Mouse (Mus musculus): Measurements from ENCODE around the gene Dcdc2b. TPM values are rescaled to one million over a fixed set of nuclear protein-coding genes. Genes with fewer than 3 reads are reported as not detected.

Gene Dcdc2b
- polyA plus RNA-seq, 1 experiment from 2014 or later: 0.75 TPM

DNA sequence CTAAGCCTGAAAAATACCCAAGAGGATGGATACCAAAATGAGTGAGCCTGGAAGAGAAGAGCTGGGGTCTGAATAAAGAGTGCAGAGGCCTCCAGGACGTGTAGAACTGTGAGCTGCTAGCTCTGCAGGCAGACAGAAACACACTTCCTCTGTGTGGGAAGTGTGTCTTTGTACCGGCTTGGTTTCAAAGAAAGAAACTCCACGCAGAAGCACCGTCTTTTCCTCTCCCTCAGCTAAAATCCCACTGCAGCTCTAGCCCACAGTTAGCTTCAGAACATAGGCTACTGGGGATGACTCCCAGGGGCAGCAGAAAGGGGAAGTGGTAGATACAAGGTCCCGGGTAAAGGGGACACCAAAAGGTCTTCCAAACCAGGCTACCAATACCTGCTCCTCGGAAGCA, 31.1 kb upstream of the Dcdc2b start:
- H3K27ac ChIP-seq (replicated peaks): no peak overlapping the region
- no peak for ATAC-seq (ENCODE audit: low FRiP score, low TSS enrichment)
- H3K4me1 ChIP-seq (replicated peaks; ENCODE audit: control insufficient read depth, insufficient read depth): no peaks in the 10 kb centered on the region
- H3K4me2 ChIP-seq (replicated peaks; ENCODE audit: low read depth): no peak overlapping the region
- peaks cover 16% of the 10 kb centered on the region for H3K36me3 ChIP-seq (ENCODE audit: control insufficient read depth, insufficient read depth, low read length)
- no peaks in the 10 kb centered on the region for H3K27me3 ChIP-seq (ENCODE audit: control insufficient read depth, insufficient read depth, low read length)
- no peak overlapping the region for H3K4me3 ChIP-seq (ENCODE audit: low read depth, low read length)
- DNase-seq (ENCODE audit: low spot score): no peak
- no peaks in the 10 kb centered on the region for H3K9me3 ChIP-seq (ENCODE audit: control insufficient read depth, low read length)
- no peak overlapping the region for H3K9ac ChIP-seq (ENCODE audit: low read length)
- no peak for TF ChIP-seq EP300 (optimal IDR thresholded peaks at IDR 0.05)
- TF ChIP-seq CTCF (IDR thresholded peaks at IDR 0.05; ENCODE audit: low read depth): no peak
- WGBS: 86% methylated on average over 6 of the region's 6 CpGs

DNA sequence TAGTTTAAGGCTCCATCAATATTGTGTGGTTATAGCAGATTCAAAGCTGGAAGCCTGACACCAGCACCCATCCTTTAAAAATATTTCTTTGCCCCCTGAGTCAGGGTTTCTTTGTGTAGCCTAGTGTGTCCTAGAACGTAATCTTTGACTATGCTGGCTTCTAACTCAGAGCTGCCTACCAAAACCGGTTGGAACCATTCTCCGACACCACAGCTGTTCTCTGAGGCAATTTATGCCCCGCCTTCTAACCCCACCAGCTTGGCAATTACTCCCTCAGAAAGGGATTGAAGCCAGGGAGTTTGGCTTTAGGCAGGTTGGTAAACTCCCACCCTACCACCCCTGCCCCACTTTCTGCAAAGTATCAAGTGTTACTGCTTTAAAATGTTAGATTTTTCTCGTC, 27.7 kb upstream of the Dcdc2b start:
- no peak for ATAC-seq (ENCODE audit: low FRiP score, low TSS enrichment)
- Histone ChIP-seq H3K4me1 (replicated peaks; ENCODE audit: control insufficient read depth, insufficient read depth) (peaks cover 6% of the 10 kb centered on the region; the same call in 1 of the 2 replicates), H3K9ac (ENCODE audit: low read length) (0 out of 2 replicates have a peak overlapping the region, but pooled peaks have one; percentile 18), H3K27me3 (ENCODE audit: control insufficient read depth, insufficient read depth, low read length) (no peaks in the 10 kb centered on the region), H3K36me3 (ENCODE audit: control insufficient read depth, insufficient read depth, low read length) (peaks cover 6% of the 10 kb centered on the region), H3K9me3 (ENCODE audit: control insufficient read depth, low read length) (no peaks in the 10 kb centered on the region), H3K4me2 (replicated peaks; ENCODE audit: low read depth) (peak overlapping the region; percentile 55), H3K4me3 (ENCODE audit: low read depth, low read length) (0 out of 2 replicates have a peak overlapping the region, but pooled peaks have one; percentile 62), H3K27ac (replicated peaks) (0 out of 2 replicates have a peak overlapping the region, but pooled peaks have one; percentile 8)
- no peak for DNase-seq (ENCODE audit: low spot score)
- TF ChIP-seq CTCF (IDR thresholded peaks at IDR 0.05; ENCODE audit: low read depth): no peak
- TF ChIP-seq EP300 (optimal IDR thresholded peaks at IDR 0.05): no peak
- 36% methylated on average over 5 of the region's 5 CpGs for WGBS

DNA sequence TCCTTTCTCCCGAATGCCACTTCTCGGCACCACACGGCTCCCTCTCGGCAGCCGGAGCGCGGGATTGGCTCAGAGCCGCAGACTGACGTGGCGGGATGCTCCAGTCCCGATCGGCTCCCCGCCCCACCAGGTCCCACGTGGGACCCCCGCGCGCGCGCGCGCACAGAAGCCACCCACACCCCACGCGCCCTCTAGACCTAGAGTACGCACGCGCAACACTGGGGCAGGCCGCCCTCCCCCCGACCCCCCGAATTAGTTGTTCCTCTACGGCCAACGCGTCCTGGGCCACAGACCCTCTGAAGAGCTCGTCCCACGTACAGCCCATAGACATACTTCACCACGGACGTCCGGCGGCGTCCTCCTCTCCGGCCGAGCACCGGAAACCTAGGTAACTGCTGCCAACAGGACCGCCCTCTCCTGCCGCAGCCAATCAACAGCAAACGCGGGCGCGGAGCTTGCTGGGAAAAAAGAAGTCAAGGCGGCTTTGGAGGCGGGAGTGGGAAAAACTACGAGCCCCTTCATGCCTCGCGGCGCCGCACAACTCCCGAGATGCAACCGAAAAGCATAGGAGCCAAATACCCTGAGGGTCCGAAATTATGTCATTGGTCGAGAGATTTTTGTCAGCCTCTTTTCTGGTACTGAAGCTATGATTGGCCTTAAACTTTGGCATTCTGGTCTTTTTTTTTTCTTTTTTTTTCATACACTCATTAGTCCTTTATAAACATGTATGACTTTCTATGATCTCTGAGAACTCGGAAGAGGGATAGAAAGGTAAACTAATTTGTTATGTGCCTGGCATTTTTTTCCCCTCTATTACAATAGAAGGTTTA, 26.8 kb upstream of the Dcdc2b start, which contains the start of gene Txlna:
Gene Txlna, minus strand, starts transcription at position 428 of the 830 bp plus-strand sequence.
- Histone ChIP-seq H3K4me3 (ENCODE audit: low read depth, low read length) (peak within 1 kb of the TSS; percentile 62), H3K36me3 (ENCODE audit: control insufficient read depth, insufficient read depth, low read length) (peaks cover 6% of the 10 kb centered on the region), H3K9ac (ENCODE audit: low read length) (peak within 1 kb of the TSS; percentile 53), H3K4me1 (replicated peaks; ENCODE audit: control insufficient read depth, insufficient read depth) (peaks cover 6% of the 10 kb centered on the region; the same call in 1 of the 2 replicates), H3K9me3 (ENCODE audit: control insufficient read depth, low read length) (no peaks in the 10 kb centered on the region), H3K4me2 (replicated peaks; ENCODE audit: low read depth) (peak within 1 kb of the TSS; percentile 55), H3K27ac (replicated peaks) (peak within 1 kb of the TSS; percentile 75), H3K27me3 (ENCODE audit: control insufficient read depth, insufficient read depth, low read length) (no peaks in the 10 kb centered on the region)
- no peak for TF ChIP-seq EP300 (optimal IDR thresholded peaks at IDR 0.05)
- no peak; the same call in none of the 2 replicates for TF ChIP-seq CTCF (IDR thresholded peaks at IDR 0.05; ENCODE audit: low read depth)
- under 1% methylated on average over 60 of the region's 60 CpGs for WGBS
- peak; percentile 97 for DNase-seq (ENCODE audit: low spot score)
- peak; percentile 95 for ATAC-seq (ENCODE audit: low FRiP score, low TSS enrichment)

DNA sequence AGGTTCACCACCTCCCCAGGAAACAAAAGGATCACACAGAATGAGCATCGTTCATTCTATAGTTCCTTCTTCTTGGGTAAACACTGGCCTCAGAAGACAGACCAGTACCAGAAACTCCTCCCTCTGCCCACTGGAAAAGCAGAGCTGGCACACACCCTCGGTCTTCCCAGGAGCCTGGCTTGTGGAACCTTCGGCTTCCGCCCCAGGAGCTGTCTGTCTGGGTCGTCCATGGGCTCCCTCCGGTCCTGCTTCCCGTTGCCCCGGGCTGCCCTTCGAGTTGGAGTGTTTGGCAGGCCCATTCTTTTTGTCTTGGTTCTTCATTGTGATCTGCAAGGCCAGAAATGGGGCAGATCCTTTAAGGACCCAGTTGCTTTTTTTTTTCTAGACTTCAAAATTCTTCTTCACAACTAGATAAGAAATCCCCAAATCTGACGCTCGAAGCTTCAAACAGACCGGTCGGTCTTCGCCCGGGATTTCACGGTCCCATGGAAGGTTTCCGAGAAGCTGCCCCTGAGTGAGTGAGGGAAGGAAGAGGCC, 26.1 kb upstream of the Dcdc2b start:
- Histone ChIP-seq H3K27ac (replicated peaks) (peak overlapping the region; percentile 75), H3K36me3 (ENCODE audit: control insufficient read depth, insufficient read depth, low read length) (peaks cover 6% of the 10 kb centered on the region), H3K27me3 (ENCODE audit: control insufficient read depth, insufficient read depth, low read length) (no peaks in the 10 kb centered on the region), H3K9ac (ENCODE audit: low read length) (peak overlapping the region; percentile 53), H3K4me2 (replicated peaks; ENCODE audit: low read depth) (peak overlapping the region; percentile 55), H3K4me3 (ENCODE audit: low read depth, low read length) (peak overlapping the region; percentile 62), H3K9me3 (ENCODE audit: control insufficient read depth, low read length) (no peaks in the 10 kb centered on the region), H3K4me1 (replicated peaks; ENCODE audit: control insufficient read depth, insufficient read depth) (peaks cover 6% of the 10 kb centered on the region; the same call in 1 of the 2 replicates)
- DNase-seq (ENCODE audit: low spot score) (peak; percentile 51), ATAC-seq (ENCODE audit: low FRiP score, low TSS enrichment) (peak; percentile 21; the same call in 1 of the 2 replicates)
- WGBS: 0% methylated on average over 17 of the region's 17 CpGs
- TF ChIP-seq CTCF (IDR thresholded peaks at IDR 0.05; ENCODE audit: low read depth): no peak
- TF ChIP-seq EP300 (optimal IDR thresholded peaks at IDR 0.05): peak; percentile 58

DNA sequence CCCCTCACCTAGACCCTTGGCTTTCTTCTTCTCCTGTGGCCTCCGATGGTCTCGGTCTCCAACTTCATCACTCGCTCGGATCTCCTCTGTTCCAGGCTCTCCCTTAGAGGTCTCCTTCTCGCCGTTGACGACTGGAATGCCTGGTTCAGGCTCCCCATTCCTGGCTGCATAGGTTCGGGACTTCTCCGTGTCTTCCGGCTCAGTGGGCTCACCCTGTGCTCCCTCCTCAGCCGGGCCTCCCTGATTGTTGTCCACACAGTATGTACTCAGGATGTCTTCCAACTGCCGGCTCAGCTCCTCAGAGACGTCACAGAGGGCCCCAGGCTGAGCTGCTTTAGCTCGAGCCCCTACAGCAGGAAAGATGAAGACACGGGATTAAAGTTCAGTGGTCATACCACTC, 25.2 kb upstream of the Dcdc2b start:
- no peak overlapping the region for H3K9ac ChIP-seq (ENCODE audit: low read length)
- DNase-seq (ENCODE audit: low spot score): no peak
- WGBS: 80% methylated on average over 15 of the region's 15 CpGs

More for the DNA sequence above, 25.2 kb upstream of the Dcdc2b start:
- H3K27me3 ChIP-seq (ENCODE audit: control insufficient read depth, insufficient read depth, low read length): no peaks in the 10 kb centered on the region
- peaks cover 11% of the 10 kb centered on the region for H3K36me3 ChIP-seq (ENCODE audit: control insufficient read depth, insufficient read depth, low read length)
- ATAC-seq (ENCODE audit: low FRiP score, low TSS enrichment): no peak
- no peak for TF ChIP-seq CTCF (IDR thresholded peaks at IDR 0.05; ENCODE audit: low read depth)
- no peak for TF ChIP-seq EP300 (optimal IDR thresholded peaks at IDR 0.05)
- H3K4me1 ChIP-seq (replicated peaks; ENCODE audit: control insufficient read depth, insufficient read depth): peaks cover 6% of the 10 kb centered on the region; the same call in 1 of the 2 replicates
- H3K9me3 ChIP-seq (ENCODE audit: control insufficient read depth, low read length): no peaks in the 10 kb centered on the region
- H3K4me2 ChIP-seq (replicated peaks; ENCODE audit: low read depth): peak overlapping the region; percentile 55
- peak overlapping the region; percentile 62 for H3K4me3 ChIP-seq (ENCODE audit: low read depth, low read length)
- no peak overlapping the region for H3K27ac ChIP-seq (replicated peaks)

Data from stomach, postnatal 0 days (tissue).